Mouse (Mus musculus) cortical plate, adult 2 months (tissue): Measurements from ENCODE around the gene Dnttip2.

Experiments used
- CTCF ChIP-seq: fragments of 200-500 bp; IDR thresholded peaks from 2 replicates; pipeline ENCODE4 v1.5.1; 2011; ENCODE audit warnings: mild to moderate bottlenecking, control low read depth, low read length; ENCODE audit not compliant: insufficient read depth; ENCODE audit errors: extremely low read depth
- POLR2A ChIP-seq: fragments of 200-500 bp; IDR thresholded peaks from 2 replicates; pipeline ENCODE4 v1.6.1; 2011; ENCODE audit warnings: mild to moderate bottlenecking, low read length, control low read depth; ENCODE audit not compliant: insufficient read depth; ENCODE audit errors: extremely low read depth

DNA sequence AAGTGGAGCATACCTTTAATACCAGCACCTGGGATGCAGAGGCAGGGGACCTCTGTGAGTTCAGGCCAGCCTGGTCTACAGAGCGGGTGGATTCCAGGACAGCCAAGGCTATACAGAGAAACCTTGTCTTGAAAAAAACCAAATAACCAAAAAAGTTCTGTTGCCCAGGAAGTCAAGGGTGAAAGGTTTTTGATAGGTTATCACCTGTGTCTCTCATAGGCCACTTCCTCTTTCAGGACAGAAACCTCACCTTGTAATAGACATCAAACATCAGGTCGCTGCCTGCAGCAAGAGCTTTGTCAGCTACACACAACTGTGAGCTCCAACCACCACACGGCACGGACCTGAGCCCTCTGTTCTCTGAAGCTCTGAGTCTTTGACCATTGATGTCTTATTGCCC lies 30.4 kb downstream of the Dnttip2 start:
- no peak for TF ChIP-seq CTCF
- TF ChIP-seq POLR2A = no peak
